Mouse (Mus musculus) frontal cortex, postnatal 10 days (tissue): ENCODE measurements around the gene Cd244a.

Experiments used
- DNase-seq, 2 experiments: peaks; one replicate each; pipeline ENCODE4 v3.0.0; 2022; ENCODE audit warnings: low spot score in 2 of 2, mixed read lengths in 1 of 2

Gene Cd244a

GRCm38 (mm10) chr1:171648840-171649239 lies 89.8 kb downstream of the Cd244a start:
- DNase-seq = no peak

- no peak for DNase-seq
These were observed 93.7 kb downstream of the Cd244a start, which contains the start of gene Slamf7 for GRCm38 (mm10) chr1:171652734-171653133. Gene Slamf7 (minus strand): TSS chr1:171653035.

GRCm38 (mm10) chr1:171658561-171658991 lies 99.6 kb downstream of the Cd244a start:
- peak in 1 of 2 experiments; percentile 20 for DNase-seq
